Mouse (Mus musculus): ENCODE data around the gene Rab15. TPM values are rescaled to one million over a fixed set of nuclear protein-coding genes. Genes with fewer than 3 reads are reported as not detected.
"Not testable (repeated sequence)": the region's sequence is repeated elsewhere in the genome, so short reads cannot be mapped to it uniquely, and the experiment has no call there.

The Rab15 gene
- 6.4 and 7.5 TPM in 2 replicates for polyA plus RNA-seq (2015; fragmentation: Nextera tagmentation; extraction: Ambion mirVana)

- Histone ChIP-seq H3K27ac (ENCODE audit: low read depth, low read length) (peak within 1 kb of the TSS; percentile 41; the same call in 1 of the 2 replicates), H3K9me3 (ENCODE audit: control insufficient read depth) (no peaks in the 10 kb centered on the region), H3K36me3 (ENCODE audit: control insufficient read depth, insufficient read depth) (no peaks in the 10 kb centered on the region), H3K9ac (ENCODE audit: low read depth, low read length) (peak within 1 kb of the TSS; percentile 53), H3K4me2 (replicated peaks; ENCODE audit: low read depth) (peak within 1 kb of the TSS; percentile 94), H3K27me3 (replicated peaks; ENCODE audit: control insufficient read depth, insufficient read depth, low read length) (peaks cover 10% of the 10 kb centered on the region), H3K4me1 (replicated peaks; ENCODE audit: control insufficient read depth, insufficient read depth, low read length) (no peaks in the 10 kb centered on the region; the same call in 1 of the 2 replicates), H3K4me3 (ENCODE audit: low read depth, low read length) (peak within 1 kb of the TSS; percentile 61)
- 10% methylated on average over 17 of the region's 17 CpGs for WGBS
- no peak for ATAC-seq
- no peak for TF ChIP-seq CTCF (IDR thresholded peaks at IDR 0.05; ENCODE audit: low read depth)
These were observed at the start of gene Rab15 for GRCm38 (mm10) chr12:76822651-76823041. Rab15 (minus strand) TSS chr12:76822908.

- no peak overlapping the region for H3K4me3 ChIP-seq (ENCODE audit: low read depth, low read length)
- TF ChIP-seq CTCF (IDR thresholded peaks at IDR 0.05; ENCODE audit: low read depth), result no peak
- no peak overlapping the region for H3K4me2 ChIP-seq (replicated peaks; ENCODE audit: low read depth)
- WGBS, result 86% methylated on average over 7 of the region's 7 CpGs
- no peaks in the 10 kb centered on the region for H3K9me3 ChIP-seq (ENCODE audit: control insufficient read depth)
- ATAC-seq, result no peak
- no peaks in the 10 kb centered on the region for H3K4me1 ChIP-seq (replicated peaks; ENCODE audit: control insufficient read depth, insufficient read depth, low read length)
- H3K27me3 ChIP-seq (replicated peaks; ENCODE audit: control insufficient read depth, insufficient read depth, low read length), result no peaks in the 10 kb centered on the region
- no peak overlapping the region for H3K9ac ChIP-seq (ENCODE audit: low read depth, low read length)
- H3K36me3 ChIP-seq (ENCODE audit: control insufficient read depth, insufficient read depth), result peaks cover 4% of the 10 kb centered on the region
- H3K27ac ChIP-seq (ENCODE audit: low read depth, low read length), result no peak overlapping the region; the same call in 1 of the 2 replicates
These were observed 46.9 kb upstream of the Rab15 start for GRCm38 (mm10) chr12:76869561-76869960.

DNA sequence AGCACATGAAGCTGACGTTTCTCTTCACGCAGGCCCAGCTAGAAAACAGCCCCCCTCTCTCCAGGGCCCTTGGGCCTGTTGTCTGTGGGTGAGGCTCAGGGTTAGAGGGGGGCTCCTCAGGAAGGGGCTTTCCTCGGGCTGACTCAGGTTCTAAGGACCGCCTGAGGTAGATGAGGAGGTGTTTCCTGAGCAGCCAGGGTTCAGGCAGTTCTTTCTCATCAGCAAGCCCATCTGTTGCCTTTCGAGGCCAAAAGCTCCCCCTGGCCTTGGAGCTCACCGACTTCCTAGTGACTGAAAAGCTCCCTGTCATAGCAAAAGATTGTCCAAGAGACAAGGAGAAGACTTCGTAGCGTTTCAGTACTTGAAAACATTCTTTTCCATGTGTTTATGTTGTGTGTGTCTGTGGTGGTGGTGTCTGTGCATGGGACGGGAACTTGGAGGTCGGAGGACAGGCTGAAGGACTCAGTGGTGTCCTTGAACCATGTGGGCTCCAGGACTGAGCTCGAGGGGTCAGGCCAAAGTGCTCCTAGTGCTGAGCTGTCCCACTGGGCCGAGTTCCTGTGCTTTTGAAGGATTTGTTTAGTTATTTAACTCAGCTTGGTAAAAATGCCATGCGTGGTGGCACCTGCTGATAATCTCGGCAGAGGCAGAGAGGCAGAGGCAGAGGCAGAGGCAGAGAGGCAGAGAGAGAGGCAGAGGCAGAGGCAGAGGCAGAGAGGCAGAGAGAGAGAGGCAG, 45.9 kb upstream of the Rab15 start:
- no peak for TF ChIP-seq CTCF (IDR thresholded peaks at IDR 0.05; ENCODE audit: low read depth)
- Histone ChIP-seq H3K9me3 (ENCODE audit: control insufficient read depth) (no peaks in the 10 kb centered on the region), H3K36me3 (ENCODE audit: control insufficient read depth, insufficient read depth) (no peaks in the 10 kb centered on the region), H3K4me3 (ENCODE audit: low read depth, low read length) (no peak overlapping the region), H3K4me2 (replicated peaks; ENCODE audit: low read depth) (no peak overlapping the region), H3K9ac (ENCODE audit: low read depth, low read length) (no peak overlapping the region), H3K4me1 (replicated peaks; ENCODE audit: control insufficient read depth, insufficient read depth, low read length) (no peaks in the 10 kb centered on the region), H3K27me3 (replicated peaks; ENCODE audit: control insufficient read depth, insufficient read depth, low read length) (no peaks in the 10 kb centered on the region), H3K27ac (ENCODE audit: low read depth, low read length) (no peak overlapping the region)
- no peak for ATAC-seq
- WGBS, result 69% methylated on average over 14 of the region's 14 CpGs

GRCm38 (mm10) chr12:76867586-76868280, 45.0 kb upstream of the Rab15 start:
- ATAC-seq, result no peak
- H3K27me3 ChIP-seq (replicated peaks; ENCODE audit: control insufficient read depth, insufficient read depth, low read length), result no peaks in the 10 kb centered on the region
- H3K9ac ChIP-seq (ENCODE audit: low read depth, low read length), result no peak overlapping the region
- WGBS, result 66% methylated on average over 10 of the region's 10 CpGs
- peaks cover 2% of the 10 kb centered on the region; the same call in 1 of the 2 replicates for H3K36me3 ChIP-seq (ENCODE audit: control insufficient read depth, insufficient read depth)
- no peak overlapping the region for H3K4me3 ChIP-seq (ENCODE audit: low read depth, low read length)
- H3K27ac ChIP-seq (ENCODE audit: low read depth, low read length), result no peak overlapping the region
- no peak for TF ChIP-seq CTCF (IDR thresholded peaks at IDR 0.05; ENCODE audit: low read depth)
- no peak overlapping the region for H3K4me2 ChIP-seq (replicated peaks; ENCODE audit: low read depth)
- no peaks in the 10 kb centered on the region for H3K4me1 ChIP-seq (replicated peaks; ENCODE audit: control insufficient read depth, insufficient read depth, low read length)
- no peaks in the 10 kb centered on the region for H3K9me3 ChIP-seq (ENCODE audit: control insufficient read depth)

- H3K9me3 ChIP-seq (ENCODE audit: control insufficient read depth), result no peaks in the 10 kb centered on the region
- H3K36me3 ChIP-seq (ENCODE audit: control insufficient read depth, insufficient read depth), result peaks cover 6% of the 10 kb centered on the region; the same call in 1 of the 2 replicates
- H3K27me3 ChIP-seq (replicated peaks; ENCODE audit: control insufficient read depth, insufficient read depth, low read length), result no peaks in the 10 kb centered on the region
- 83% methylated on average over 13 of the region's 13 CpGs for WGBS
- H3K9ac ChIP-seq (ENCODE audit: low read depth, low read length), result no peak overlapping the region
- ATAC-seq, result no peak
- no peak overlapping the region for H3K4me2 ChIP-seq (replicated peaks; ENCODE audit: low read depth)
- no peak overlapping the region for H3K4me3 ChIP-seq (ENCODE audit: low read depth, low read length)
- no peaks in the 10 kb centered on the region for H3K4me1 ChIP-seq (replicated peaks; ENCODE audit: control insufficient read depth, insufficient read depth, low read length)
- no peak overlapping the region for H3K27ac ChIP-seq (ENCODE audit: low read depth, low read length)
- no peak for TF ChIP-seq CTCF (IDR thresholded peaks at IDR 0.05; ENCODE audit: low read depth)
These were observed 42.6 kb upstream of the Rab15 start for GRCm38 (mm10) chr12:76865266-76865665.

- no peak for TF ChIP-seq CTCF (IDR thresholded peaks at IDR 0.05; ENCODE audit: low read depth)
- no peaks in the 10 kb centered on the region for H3K9me3 ChIP-seq (ENCODE audit: control insufficient read depth)
- ATAC-seq, result no peak
- peaks cover 6% of the 10 kb centered on the region; the same call in 1 of the 2 replicates for H3K36me3 ChIP-seq (ENCODE audit: control insufficient read depth, insufficient read depth)
- H3K27ac ChIP-seq (ENCODE audit: low read depth, low read length), result no peak overlapping the region
- 85% methylated on average over 11 of the region's 11 CpGs for WGBS
- H3K4me2 ChIP-seq (replicated peaks; ENCODE audit: low read depth), result no peak overlapping the region
- no peaks in the 10 kb centered on the region for H3K27me3 ChIP-seq (replicated peaks; ENCODE audit: control insufficient read depth, insufficient read depth, low read length)
- H3K4me1 ChIP-seq (replicated peaks; ENCODE audit: control insufficient read depth, insufficient read depth, low read length), result no peaks in the 10 kb centered on the region
- no peak overlapping the region for H3K4me3 ChIP-seq (ENCODE audit: low read depth, low read length)
- H3K9ac ChIP-seq (ENCODE audit: low read depth, low read length), result no peak overlapping the region
These were observed 40.9 kb upstream of the Rab15 start for GRCm38 (mm10) chr12:76863651-76864050.

DNA sequence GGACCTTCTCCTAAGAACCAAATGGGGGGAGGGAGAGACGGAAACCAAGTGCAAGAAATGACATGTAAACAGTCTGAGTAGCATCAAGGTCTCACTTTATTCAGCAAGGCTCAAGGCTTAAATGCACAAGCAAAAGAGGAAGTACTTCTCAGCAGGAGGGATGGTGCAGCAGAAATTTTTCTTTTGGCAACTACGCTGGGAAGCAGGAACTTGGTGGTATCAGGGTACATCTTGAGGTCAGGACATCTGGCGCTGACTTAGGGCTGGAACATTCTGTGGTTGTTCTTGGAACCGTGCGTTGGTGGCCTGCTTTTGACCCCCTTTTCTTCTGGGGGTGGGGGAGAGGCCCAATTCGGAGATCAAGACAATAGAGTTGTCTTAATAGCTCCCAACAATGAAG, 36.1 kb upstream of the Rab15 start:
- not testable (repeated sequence) for H3K36me3 ChIP-seq (ENCODE audit: control insufficient read depth, insufficient read depth); H3K27me3 ChIP-seq (replicated peaks; ENCODE audit: control insufficient read depth, insufficient read depth, low read length); H3K9me3 ChIP-seq (ENCODE audit: control insufficient read depth); H3K27ac ChIP-seq (ENCODE audit: low read depth, low read length); H3K4me1 ChIP-seq (replicated peaks; ENCODE audit: control insufficient read depth, insufficient read depth, low read length); ATAC-seq; H3K9ac ChIP-seq (ENCODE audit: low read depth, low read length); H3K4me2 ChIP-seq (replicated peaks; ENCODE audit: low read depth); H3K4me3 ChIP-seq (ENCODE audit: low read depth, low read length)
- 84% methylated on average over 6 of the region's 6 CpGs for WGBS
